Mouse (Mus musculus) 3T3-L1 (cell line): Measurements from ENCODE around the gene Psmb10.

Experiments
- DNase-seq: peaks from one replicate; pipeline ENCODE4 v3.0.0-alpha.2; 2015; ENCODE audit warnings: low read depth, low spot score

The Psmb10 gene

DNA sequence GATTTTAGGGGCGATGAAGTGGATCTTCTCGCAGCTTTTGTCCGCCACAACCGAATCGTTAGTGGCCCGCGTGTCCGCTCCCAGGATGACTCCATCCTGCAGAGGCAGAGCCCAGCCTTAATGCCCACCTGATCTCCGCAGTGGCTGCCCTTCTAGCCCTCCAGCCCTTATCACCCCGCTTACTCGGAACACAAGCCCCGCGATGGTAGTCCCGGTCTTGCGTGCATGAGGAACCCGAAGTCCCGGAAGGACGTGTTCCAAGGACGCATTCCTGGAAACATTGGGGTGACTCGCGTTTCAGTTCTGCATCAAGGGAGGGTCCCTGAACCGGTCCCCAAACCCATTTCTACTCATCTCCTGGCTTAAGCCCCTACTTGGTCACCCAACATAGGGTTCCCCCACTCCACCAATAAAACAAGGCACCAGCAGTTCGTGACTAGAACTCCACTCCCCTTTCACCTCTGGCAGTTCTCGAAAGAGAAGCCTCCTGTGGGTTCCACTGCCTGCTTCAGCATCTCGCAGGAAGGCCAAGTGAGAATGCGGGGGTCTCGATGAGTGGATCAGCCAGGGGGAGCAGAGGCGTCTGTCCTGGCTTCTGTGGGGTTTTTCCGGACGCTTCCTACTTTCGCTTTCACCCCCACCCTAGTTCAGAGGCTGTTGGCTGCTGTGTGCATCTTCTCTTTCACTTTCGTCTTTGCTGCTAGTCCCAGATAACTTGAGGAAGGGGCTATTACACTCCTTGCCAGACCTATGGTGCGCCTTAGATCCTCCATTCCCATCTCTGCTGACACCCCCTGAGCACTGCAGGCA is 543 bp downstream of the Psmb10 start:
- peak; percentile 75 for DNase-seq

DNA sequence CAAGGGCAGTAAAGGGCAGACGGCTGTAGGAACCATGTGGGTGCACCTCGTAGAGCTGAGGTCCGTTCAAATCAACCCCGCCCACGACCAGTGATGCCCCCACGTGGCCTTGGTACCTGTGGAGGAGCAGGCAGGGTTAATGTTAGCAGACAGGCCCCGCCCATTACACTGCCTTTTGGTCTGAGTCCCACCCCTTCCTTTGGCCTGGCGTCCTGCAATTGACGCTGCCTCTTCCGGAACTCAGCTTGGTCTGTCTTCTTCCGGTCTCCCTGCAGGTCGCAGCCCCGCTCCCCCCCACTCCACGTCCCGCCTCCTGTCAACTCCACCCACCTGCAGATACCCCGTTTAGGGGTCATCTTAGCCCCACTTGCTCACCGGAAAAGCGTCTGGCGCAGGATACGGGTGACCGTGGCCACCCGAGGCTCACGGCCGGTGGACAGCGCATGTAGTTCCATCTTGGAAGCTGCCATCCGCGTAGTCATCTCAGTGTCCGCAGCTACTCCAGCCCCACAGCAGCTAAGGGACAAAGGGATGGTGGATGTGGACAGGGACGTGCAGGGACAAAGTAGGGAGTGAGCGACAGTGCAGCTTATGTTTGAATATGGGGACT is 1.3 kb downstream of the Psmb10 start:
- DNase-seq = peak; percentile 97

- DNase-seq = no peak
Observed at GRCm38 (mm10) chr8:105935863-105936603, 2.2 kb downstream of the Psmb10 start.

DNA sequence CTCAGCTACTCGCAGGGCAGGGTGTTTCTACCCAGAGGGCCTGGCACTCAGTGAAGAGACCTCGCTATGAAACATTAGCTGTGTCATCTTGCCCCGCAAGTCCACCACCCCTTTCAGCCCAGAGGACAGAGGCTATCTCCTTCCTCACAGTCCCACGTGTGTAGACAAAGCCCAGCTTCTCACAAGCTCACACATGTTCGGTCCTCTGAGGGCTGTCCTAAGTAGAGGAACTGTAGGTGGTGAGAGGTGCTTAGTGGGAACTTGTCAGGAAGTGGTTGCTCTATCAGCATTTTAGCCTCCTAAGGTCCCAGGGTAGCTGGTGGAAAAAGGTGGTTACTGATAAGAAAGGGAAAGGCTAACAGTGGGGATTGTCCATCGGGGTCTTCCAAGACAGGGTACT is 3.1 kb downstream of the Psmb10 start:
- DNase-seq = no peak

- no peak for DNase-seq
Observed at GRCm38 (mm10) chr8:105933762-105934161, 4.5 kb downstream of the Psmb10 start, which contains the start of gene Ctrl. Gene Ctrl (minus strand): TSS chr8:105933862.

GRCm38 (mm10) chr8:105932525-105932924 is 5.7 kb downstream of the Psmb10 start:
- DNase-seq = no peak

DNA sequence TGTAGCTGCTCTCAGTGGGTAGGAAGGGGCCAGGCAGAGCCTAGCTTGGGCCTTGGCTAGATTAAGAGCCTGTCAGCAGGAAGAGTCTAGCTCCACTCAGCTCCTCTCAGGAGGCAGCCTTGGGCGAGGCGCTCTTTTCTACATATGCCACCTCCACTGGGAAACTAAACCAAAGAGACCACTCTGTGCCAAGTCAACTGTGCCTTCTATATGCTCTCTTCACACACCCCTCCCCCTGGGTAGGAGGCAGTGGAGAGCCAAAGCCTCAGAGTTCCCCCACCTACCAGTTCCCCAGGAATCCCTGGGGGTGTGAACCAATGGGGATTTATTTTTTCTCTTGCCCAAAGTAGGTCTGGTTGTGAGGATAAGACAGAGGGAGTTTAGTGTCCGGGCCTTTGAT is 7.0 kb downstream of the Psmb10 start:
- no peak for DNase-seq

GRCm38 (mm10) chr8:105930602-105931001 is 7.6 kb downstream of the Psmb10 start:
- peak; percentile 84 for DNase-seq

DNA sequence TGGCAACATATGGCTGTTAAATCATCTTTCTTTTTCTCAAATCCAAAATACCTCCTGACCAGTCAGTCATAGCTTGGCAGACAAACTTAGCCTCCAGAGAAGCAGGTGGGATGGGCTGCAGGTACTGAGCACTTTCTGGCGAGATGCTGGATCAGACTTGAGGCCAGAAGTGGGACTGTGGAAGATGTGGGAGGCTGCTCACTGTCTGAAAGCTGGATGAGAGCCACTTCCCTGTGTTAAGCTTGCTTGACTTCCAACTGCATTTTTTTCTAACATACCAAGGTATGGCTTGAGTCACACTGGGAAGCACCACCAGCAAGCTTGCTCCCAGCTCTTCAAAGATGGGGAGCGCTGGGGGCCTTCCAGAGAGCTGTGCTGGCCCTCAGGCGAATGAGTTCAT is 13.1 kb downstream of the Psmb10 start:
- no peak for DNase-seq

DNA sequence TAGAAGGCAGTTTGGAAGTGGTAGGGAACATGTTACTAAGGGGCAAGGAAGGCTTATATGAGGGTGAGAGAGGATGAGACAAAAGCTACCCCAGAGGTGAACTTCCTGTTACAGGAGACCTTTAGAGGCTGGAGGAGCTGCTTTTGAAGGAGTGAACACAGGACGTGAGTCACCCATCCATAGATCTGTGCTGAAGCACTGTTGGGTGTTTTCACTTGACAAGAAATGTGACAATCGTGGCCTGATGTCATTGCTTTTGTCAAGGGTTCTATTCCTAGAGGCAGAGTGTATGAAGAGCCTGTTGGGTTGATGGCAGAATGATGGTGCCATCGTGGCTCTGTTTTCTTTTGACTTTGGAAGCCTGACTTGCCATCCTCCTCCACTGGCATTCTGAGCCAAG is 18.9 kb downstream of the Psmb10 start:
- peak; percentile 33 for DNase-seq

DNA sequence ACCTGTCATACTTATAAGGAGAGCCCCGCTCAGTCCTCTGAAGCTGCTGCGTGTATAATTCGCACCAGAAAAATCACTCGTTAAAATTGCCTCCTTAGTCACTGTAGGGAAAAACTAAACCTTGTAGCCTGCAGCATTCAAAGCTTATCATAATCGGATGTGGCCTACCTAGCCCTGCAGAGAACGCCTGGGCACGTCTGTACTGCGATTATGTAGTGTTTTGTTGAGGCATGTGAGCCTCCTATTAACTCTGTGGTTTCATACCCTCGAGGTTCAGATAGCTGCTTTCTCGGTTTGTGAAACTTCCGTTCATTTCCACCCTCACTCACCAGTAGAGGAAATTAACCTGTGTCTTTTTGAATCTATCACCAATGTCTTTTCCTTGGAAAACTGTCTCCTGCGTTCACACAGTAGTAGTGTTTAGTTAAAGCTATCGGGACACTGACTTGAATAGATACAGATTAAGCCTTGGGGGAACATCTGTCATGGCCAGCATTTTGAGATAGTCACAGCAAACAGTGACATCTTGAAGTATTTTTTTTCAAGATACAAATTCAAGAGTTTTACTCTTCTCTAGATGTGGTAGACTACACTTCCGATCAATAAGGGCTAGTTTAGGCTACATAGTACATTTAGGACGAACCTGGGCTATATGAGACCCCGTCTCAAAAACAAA is 37.2 kb downstream of the Psmb10 start:
- DNase-seq = peak; percentile 52

DNA sequence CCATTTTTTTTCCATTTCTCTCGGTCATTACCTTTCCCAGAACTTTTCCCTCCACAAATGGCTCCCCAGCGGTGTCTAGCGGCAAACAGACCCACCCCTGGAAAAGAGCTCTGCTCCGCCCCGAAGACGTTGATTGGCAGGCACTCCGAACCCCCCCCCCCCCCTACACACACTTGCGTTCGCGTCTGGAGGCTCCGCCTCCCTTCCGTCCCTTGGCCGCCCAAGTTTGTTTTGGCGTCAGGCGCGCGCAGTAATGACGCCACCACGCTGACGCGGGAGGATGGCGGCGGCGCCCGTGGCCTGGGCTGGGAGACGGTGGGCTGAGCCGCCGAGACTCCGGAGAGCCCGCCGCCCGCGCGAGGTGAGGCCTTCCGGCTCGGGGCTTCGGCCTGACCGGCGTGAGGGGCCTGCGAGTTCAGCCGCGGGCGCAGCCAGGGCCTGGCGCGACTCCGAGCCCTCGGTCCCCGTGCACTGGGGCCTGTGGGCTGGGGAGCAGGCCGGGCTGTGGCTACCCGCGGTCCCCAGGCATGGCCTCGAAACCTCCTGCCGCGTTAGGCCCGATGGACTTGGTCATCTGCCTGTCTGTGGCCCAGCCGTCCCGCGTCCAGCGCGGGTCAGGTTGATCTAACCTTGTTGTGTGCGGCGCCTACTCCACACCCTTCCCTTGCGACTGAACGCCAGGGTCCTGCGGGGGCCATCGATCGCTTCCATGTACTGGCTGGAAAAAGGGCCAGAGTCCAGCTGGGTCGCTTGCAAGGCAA is 37.9 kb downstream of the Psmb10 start, which contains the start of gene Pskh1:
Gene Pskh1, plus strand, starts transcription at position 262 of the 761 bp plus-strand sequence.
- peak; percentile 97 for DNase-seq

DNA sequence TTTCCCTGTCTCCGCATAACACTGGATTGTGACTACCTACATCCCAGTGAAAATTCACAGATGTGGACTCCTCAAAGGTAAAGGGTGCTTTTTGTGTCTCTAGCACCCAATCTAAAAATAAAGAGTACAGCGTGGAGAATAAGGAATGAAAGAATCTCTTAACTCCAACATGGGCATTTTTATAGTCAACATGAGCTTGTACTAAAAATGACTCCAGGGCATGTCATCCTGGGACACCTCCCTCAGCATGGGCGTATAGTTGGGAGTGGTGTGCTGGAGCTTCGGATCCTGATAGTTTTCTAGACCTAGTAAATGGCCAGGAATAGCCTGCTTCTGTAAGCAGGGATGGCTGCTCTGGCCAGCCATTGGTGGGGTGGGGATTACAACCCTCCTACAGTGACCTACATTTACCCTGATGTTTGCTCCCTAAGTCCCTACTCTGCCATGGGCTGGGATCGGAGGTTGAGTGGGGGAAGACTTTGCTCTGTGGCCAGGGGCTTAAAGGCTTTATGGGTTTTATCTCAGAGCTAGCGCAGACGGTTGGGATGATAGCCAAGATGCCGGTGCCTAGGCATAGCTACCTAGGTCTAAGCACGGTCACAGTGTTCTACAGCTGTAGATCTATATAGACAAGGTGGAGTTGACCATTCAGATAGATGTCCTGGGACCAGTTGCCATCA is 40.3 kb downstream of the Psmb10 start:
- DNase-seq = no peak

- peak; percentile 83 for DNase-seq
Observed at GRCm38 (mm10) chr8:105893339-105893738, 44.9 kb downstream of the Psmb10 start, which contains the start of gene Nrn1l. Gene Nrn1l (plus strand): TSS chr8:105893567.

GRCm38 (mm10) chr8:105892432-105892831 is 45.8 kb downstream of the Psmb10 start:
- peak; percentile 67 for DNase-seq

GRCm38 (mm10) chr8:105890870-105891269 is 47.4 kb downstream of the Psmb10 start:
- no peak for DNase-seq

DNA sequence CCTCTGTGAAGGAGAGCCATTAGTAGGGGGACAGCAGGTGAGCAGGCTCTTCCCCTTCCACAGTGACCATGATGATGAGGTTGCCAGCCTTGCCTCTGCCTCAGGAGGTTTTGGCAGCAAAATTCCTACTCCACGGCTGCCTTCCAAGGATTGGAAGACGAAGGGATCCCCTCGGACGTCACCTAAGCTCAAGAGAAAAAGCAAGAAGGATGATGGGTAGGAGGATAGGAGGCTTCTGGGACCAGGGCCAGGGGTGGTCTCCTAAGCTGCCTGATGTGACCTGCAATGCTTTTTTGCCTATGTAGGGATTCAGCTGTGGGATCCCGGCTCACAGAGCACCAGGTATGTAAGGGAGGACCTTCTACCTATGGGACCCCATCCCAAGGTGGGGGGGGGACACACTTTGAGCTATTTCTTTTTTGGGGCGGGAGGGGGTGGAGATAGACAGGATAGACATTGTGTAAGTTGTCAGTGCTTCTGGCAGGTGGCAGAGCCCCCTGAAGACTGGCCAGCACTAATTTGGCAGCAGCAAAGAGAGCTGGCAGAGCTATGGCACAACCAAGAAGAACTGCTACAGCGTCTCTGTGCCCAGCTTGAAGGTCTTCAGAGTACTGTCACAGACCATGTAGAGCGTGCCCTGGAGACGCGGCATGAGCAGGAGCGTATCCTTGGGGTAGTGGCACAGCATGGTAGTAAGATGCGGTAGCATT is 48.3 kb downstream of the Psmb10 start:
- no peak for DNase-seq
